ENCODE assay signal across 8 mouse cellular contexts in the genomic region with DNA sequence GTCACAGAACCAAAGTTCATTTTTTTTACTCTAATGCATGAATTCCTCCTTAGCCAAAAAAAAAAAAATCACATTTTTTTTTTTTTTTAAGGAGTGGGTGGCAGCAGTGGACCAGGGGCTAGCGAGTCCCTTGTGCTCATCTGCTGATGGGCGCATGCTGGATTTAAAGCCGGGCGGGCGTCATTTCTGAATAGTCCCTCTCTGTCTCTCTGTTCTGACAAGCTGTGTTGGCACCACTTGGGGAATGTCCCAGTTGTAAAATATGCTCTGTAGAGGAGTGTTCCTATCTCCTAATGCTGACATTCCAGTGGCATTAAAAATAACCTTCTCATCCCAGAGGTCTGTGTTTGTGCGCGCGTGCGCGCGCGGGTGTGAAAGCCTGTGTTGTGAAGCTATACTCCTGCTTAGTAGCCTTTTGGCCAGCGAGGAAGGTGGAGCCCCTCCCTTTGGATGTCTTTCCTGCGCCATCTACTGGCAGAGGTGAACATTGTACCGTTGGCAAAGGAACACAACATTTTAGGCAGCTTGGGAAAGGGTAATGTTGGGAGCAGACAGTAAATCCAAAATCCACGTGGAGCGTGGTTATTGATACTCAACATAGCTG. TPM values are rescaled to one million over a fixed set of nuclear protein-coding genes. Genes with fewer than 3 reads are reported as not detected.
DNase-seq lines count a peak whose midpoint lies in the region; ATAC-seq lines count a peak whose summit lies in the region.

No protein-coding gene starts in this region.

- H3K4me2 ChIP-seq in embryonic facial prominence, embryonic 11.5 days (ENCODE audit: low read depth, low read length) = no peak overlapping the region
- H3K4me2 ChIP-seq in limb, embryonic 13.5 days (replicated peaks) = peak overlapping the region; percentile 43
- peak overlapping the region; percentile 46 for H3K4me2 ChIP-seq in midbrain, embryonic 15.5 days

- no peak overlapping the region for H3K27ac ChIP-seq in embryonic facial prominence, embryonic 11.5 days (replicated peaks; ENCODE audit: low read depth, low read length)
- H3K27ac ChIP-seq in limb, embryonic 13.5 days = no peak overlapping the region
- H3K27ac ChIP-seq in midbrain, embryonic 15.5 days = no peak overlapping the region

- no peaks in the 10 kb centered on the region for H3K4me1 ChIP-seq in embryonic facial prominence, embryonic 11.5 days (ENCODE audit: control insufficient read depth, insufficient read depth, low read length)
- no peaks in the 10 kb centered on the region for H3K4me1 ChIP-seq in limb, embryonic 13.5 days
- H3K4me1 ChIP-seq in midbrain, embryonic 15.5 days = no peaks in the 10 kb centered on the region

- H3K4me3 ChIP-seq in embryonic facial prominence, embryonic 11.5 days (ENCODE audit: low read depth, low read length) = no peak overlapping the region
- no peak overlapping the region; the same call in 1 of the 2 replicates for H3K4me3 ChIP-seq in limb, embryonic 13.5 days
- H3K4me3 ChIP-seq in midbrain, embryonic 15.5 days = peak overlapping the region; percentile 27

- H3K36me3 ChIP-seq in embryonic facial prominence, embryonic 11.5 days (replicated peaks; ENCODE audit: control insufficient read depth, insufficient read depth, low read depth, low read length) = no peaks in the 10 kb centered on the region
- H3K36me3 ChIP-seq in limb, embryonic 13.5 days = no peaks in the 10 kb centered on the region
- H3K36me3 ChIP-seq in midbrain, embryonic 15.5 days (replicated peaks) = no peaks in the 10 kb centered on the region

- 0 out of 2 replicates have a peak, but pooled peaks have one; percentile 60 for ATAC-seq in embryonic facial prominence, embryonic 11.5 days (replicated peaks; ENCODE audit: insufficient number of reproducible peaks, low FRiP score, low TSS enrichment, low read depth)
- ATAC-seq in limb, embryonic 13.5 days (ENCODE audit: low FRiP score, low read depth) = peak; percentile 66; the same call in 1 of the 2 replicates
- ATAC-seq in midbrain, embryonic 15.5 days (replicated peaks) = peak; percentile 87

- peak; percentile 90 for DNase-seq in 3T3-L1 (ENCODE audit: low read depth, low spot score)
- DNase-seq in adrenal gland, adult 8-10 months = peak; percentile 36
- peak; percentile 81 for DNase-seq in embryonic facial prominence, embryonic 11.5 days (ENCODE audit: low spot score)
- peak; percentile 69 for DNase-seq in heart, adult 8-10 months (ENCODE audit: low spot score)
- DNase-seq in kidney, adult 8-10 months = peak; percentile 45 to 66
- DNase-seq in spleen, postnatal 10 days (ENCODE audit: low spot score in 2 of 2) = peak; percentile 50 to 74

- 25% methylated on average over 17 of the region's 17 CpGs for WGBS in embryonic facial prominence, embryonic 11.5 days
- WGBS in limb, embryonic 13.5 days = 30% methylated on average over 17 of the region's 17 CpGs
- WGBS in midbrain, embryonic 15.5 days = 24% methylated on average over 17 of the region's 17 CpGs

- H3K9me3 ChIP-seq in embryonic facial prominence, embryonic 11.5 days (replicated peaks; ENCODE audit: control insufficient read depth, low read length) = no peaks in the 10 kb centered on the region
- H3K9me3 ChIP-seq in limb, embryonic 13.5 days = no peaks in the 10 kb centered on the region
- H3K9me3 ChIP-seq in midbrain, embryonic 15.5 days = no peaks in the 10 kb centered on the region

- no peaks in the 10 kb centered on the region for H3K27me3 ChIP-seq in embryonic facial prominence, embryonic 11.5 days (ENCODE audit: control insufficient read depth, insufficient read depth, low read length)
- H3K27me3 ChIP-seq in limb, embryonic 13.5 days = peaks cover 13% of the 10 kb centered on the region
- no peaks in the 10 kb centered on the region; the same call in 1 of the 2 replicates for H3K27me3 ChIP-seq in midbrain, embryonic 15.5 days (replicated peaks)

- no peak overlapping the region for H3K9ac ChIP-seq in embryonic facial prominence, embryonic 11.5 days (replicated peaks; ENCODE audit: low read length)
- H3K9ac ChIP-seq in limb, embryonic 13.5 days = no peak overlapping the region
- no peak overlapping the region; the same call in 1 of the 2 replicates for H3K9ac ChIP-seq in midbrain, embryonic 15.5 days

RNA-seq across cellular contexts. Expression of a gene that starts 14.4 kb away (rescaled TPM):
- 10 to 100 TPM; 70.1 to 80.2 (median 74.4) TPM for total RNA-seq in adrenal gland, adult 8-10 months (2022)
- 76.3 and 76.6 TPM in 2 replicates for polyA plus RNA-seq in embryonic facial prominence, embryonic 11.5 days (2014; fragmentation: Nextera tagmentation; extraction: Ambion mirVana)
- 10 to 100 TPM; 21.8 to 30.5 (median 26.6) TPM for total RNA-seq in heart, adult 8-10 months (2022)
- polyA plus RNA-seq in limb, embryonic 13.5 days (2015; fragmentation: Nextera tagmentation; extraction: Ambion mirVana) = 52.2 and 52.7 TPM in 2 replicates
- polyA plus RNA-seq in midbrain, embryonic 15.5 days (2015; fragmentation: Nextera tagmentation; extraction: Ambion mirVana) = 30.1 and 30.9 TPM in 2 replicates

RNA-seq across cellular contexts. Expression of a gene that starts 52.8 kb away (rescaled TPM):
- 1 to 10 TPM in 2 of 4 experiments, under 1 TPM in 2; 0.28 to 1.8 (median 0.89) TPM for total RNA-seq in adrenal gland, adult 8-10 months (2022)
- polyA plus RNA-seq in embryonic facial prominence, embryonic 11.5 days (2014; fragmentation: Nextera tagmentation; extraction: Ambion mirVana) = 0.52 and 1.6 TPM in 2 replicates
- 1 to 10 TPM in 2 of 4 experiments, under 1 TPM in 2; 0.46 to 1.4 (median 0.90) TPM for total RNA-seq in heart, adult 8-10 months (2022)
- 4.9 and 6.1 TPM in 2 replicates for polyA plus RNA-seq in limb, embryonic 13.5 days (2015; fragmentation: Nextera tagmentation; extraction: Ambion mirVana)
- polyA plus RNA-seq in midbrain, embryonic 15.5 days (2015; fragmentation: Nextera tagmentation; extraction: Ambion mirVana) = 2.6 and 5.1 TPM in 2 replicates

Comparison
In these comparisons a context has a peak if more than half of its experiments do, and no peak if none do; other contexts are left out.
1. DNase-seq: peak in every context shown above with its lines; median percentile 90 in 3T3-L1; 81 in embryonic facial prominence, embryonic 11.5 days; 69 in heart, adult 8-10 months; 62 in spleen, postnatal 10 days; 56 in kidney, adult 8-10 months; 36 in adrenal gland, adult 8-10 months.